Mouse (Mus musculus) forebrain, embryonic 11.5 days (tissue): Measurements from ENCODE around the gene Sema5b. TPM values are rescaled to one million over a fixed set of nuclear protein-coding genes. Genes with fewer than 3 reads are reported as not detected.

ENCODE experiments used
- ATAC-seq: fragments of 200-750 bp; cut with Nextera tagmentation; replicated peaks from 2 replicates; pipeline ENCODE4 v1.8.0; 2017; ENCODE audit warnings: moderate TSS enrichment; ENCODE audit not compliant: low FRiP score
- DNase-seq: peaks from one replicate; pipeline ENCODE4 v3.0.0-alpha.2; 2017; ENCODE audit warnings: low spot score
- H3K27ac ChIP-seq: fragments of 300-500 bp; sonication (generic); 2 replicates; pipeline ENCODE4 v1.5.1; 2014; ENCODE audit warnings: low read depth, low read length
- H3K27me3 ChIP-seq: fragments of 300-500 bp; sonication (generic); 2 replicates; pipeline ENCODE4 v1.6.1; 2014; ENCODE audit warnings: mild to moderate bottlenecking, low read length, mixed read lengths; ENCODE audit not compliant: control insufficient read depth, insufficient read depth
- H3K36me3 ChIP-seq: fragments of 300-500 bp; sonication (generic); 2 replicates; pipeline ENCODE4 v1.6.1; 2014; ENCODE audit warnings: mild to moderate bottlenecking, low read length, moderate library complexity, mixed read lengths; ENCODE audit not compliant: control insufficient read depth, insufficient read depth
- H3K4me1 ChIP-seq: fragments of 300-500 bp; sonication (generic); replicated peaks from 2 replicates; pipeline ENCODE4 v1.6.1; 2014; ENCODE audit warnings: low read length, mixed read lengths; ENCODE audit not compliant: control insufficient read depth, insufficient read depth
- H3K4me2 ChIP-seq: fragments of 300-500 bp; sonication (generic); 2 replicates; pipeline ENCODE4 v1.6.1; 2014; ENCODE audit warnings: low read depth, mild to moderate bottlenecking, low read length, moderate library complexity, mixed read lengths; ENCODE audit not compliant: severe bottlenecking
- H3K4me3 ChIP-seq: fragments of 300-500 bp; sonication (generic); 2 replicates; pipeline ENCODE4 v1.5.1; 2014; ENCODE audit warnings: low read depth, low read length
- H3K9ac ChIP-seq: fragments of 300-500 bp; sonication (generic); 2 replicates; pipeline ENCODE4 v1.6.1; 2014; ENCODE audit warnings: low read length
- H3K9me3 ChIP-seq: fragments of 300-500 bp; sonication (generic); 2 replicates; pipeline ENCODE4 v1.6.1; 2016; ENCODE audit warnings: low read length, mixed read lengths; ENCODE audit not compliant: control insufficient read depth
- WGBS: fragments of 180-500 bp; shearing (Covaris S2); extraction: QIAGEN DNeasy Blood & Tissue Kit; methylation state at CpG from one replicate; pipeline ENCODE4 v1.1.7; 2014; 5-methylcytosine and 5-hydroxymethylcytosine counted together
- polyA plus RNA-seq: library from polyadenylated mRNA; unstranded; fragments of >200 nt; fragmentation: Nextera tagmentation; extraction: Ambion mirVana; gene quantifications from 2 replicates; pipeline ENCODE4 v1.2.1, GENCODE M21; 2014

Gene Sema5b
- polyA plus RNA-seq, 1 experiment from 2014 or later: 62.6 TPM

DNA sequence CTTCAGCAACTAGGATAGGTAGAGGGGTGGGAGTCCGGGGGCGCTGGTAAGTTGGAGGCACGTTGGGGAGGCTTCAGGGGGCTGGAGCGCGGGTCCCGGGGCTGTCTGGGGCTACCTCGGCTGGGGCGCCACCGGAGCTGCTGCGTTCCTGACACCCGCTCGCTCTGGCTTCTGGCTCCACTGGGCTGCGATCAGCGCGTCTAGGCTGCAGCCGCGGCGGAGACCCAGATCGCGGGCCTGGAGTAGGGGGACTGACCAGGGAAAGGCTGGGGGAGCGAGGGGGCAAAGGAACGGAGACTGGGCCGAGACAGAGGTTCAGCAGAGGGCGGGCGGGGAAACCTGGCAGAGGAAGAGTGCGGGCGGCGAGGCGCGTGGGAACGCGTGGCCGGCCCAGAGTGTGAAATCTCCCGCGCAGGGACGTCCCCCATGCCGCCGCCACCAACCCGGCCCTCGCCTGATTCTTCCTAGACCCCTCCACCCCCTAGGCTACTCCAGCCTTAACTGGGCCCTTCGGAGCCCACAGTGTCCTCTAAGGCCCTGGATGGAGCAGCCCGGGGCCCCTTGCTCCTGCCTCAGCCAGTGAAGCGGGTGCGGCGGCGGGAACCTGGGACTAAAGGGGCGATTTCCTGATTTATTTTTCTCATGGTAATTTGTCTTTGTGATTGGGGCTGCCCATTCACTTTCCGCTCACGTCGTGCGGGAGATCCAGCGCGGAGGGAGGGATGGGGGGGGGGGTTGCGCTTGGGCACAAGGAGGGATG, 896 bp downstream of the Sema5b start:
- peak overlapping the region; percentile 84 for H3K27ac ChIP-seq
- ATAC-seq (peak; percentile 57), DNase-seq (peak; percentile 84)
- no peaks in the 10 kb centered on the region for H3K36me3 ChIP-seq
- H3K9ac ChIP-seq: peak overlapping the region; percentile 98
- H3K9me3 ChIP-seq: no peaks in the 10 kb centered on the region
- H3K27me3 ChIP-seq: peaks cover 6% of the 10 kb centered on the region; the same call in 1 of the 2 replicates
- H3K4me2 ChIP-seq: peak overlapping the region; percentile 78
- under 1% methylated on average over 51 of the region's 54 CpGs for WGBS
- peak overlapping the region; percentile 91 for H3K4me3 ChIP-seq
- peaks cover 9% of the 10 kb centered on the region for H3K4me1 ChIP-seq

DNA sequence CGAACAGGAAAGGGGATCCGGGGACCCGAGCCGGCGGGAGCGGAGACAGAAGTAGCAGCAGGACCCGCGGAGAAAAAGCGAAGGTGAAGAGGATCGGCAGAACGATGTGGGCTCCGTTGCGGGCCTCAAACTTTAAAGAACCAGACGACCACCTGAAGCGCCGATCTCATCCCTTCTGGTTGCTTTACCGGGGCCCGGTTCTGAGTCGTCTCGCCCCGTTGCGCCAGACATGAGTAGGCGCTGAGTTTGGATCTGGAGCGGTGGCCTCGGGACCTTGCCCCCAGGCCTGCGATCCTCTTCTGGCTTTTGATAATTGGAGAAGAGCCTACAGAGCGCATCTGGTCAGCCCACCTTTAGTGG, 1.5 kb downstream of the Sema5b start:
- Histone ChIP-seq H3K4me2 (peak overlapping the region; percentile 78), H3K9me3 (no peaks in the 10 kb centered on the region), H3K27ac (peak overlapping the region; percentile 84; the same call in 1 of the 2 replicates), H3K4me1 (peaks cover 9% of the 10 kb centered on the region), H3K27me3 (peaks cover 6% of the 10 kb centered on the region; the same call in 1 of the 2 replicates), H3K9ac (peak overlapping the region; percentile 98), H3K36me3 (no peaks in the 10 kb centered on the region), H3K4me3 (peak overlapping the region; percentile 91)
- WGBS: 0% methylated on average over 27 of the region's 27 CpGs
- ATAC-seq (no peak), DNase-seq (no peak)

DNA sequence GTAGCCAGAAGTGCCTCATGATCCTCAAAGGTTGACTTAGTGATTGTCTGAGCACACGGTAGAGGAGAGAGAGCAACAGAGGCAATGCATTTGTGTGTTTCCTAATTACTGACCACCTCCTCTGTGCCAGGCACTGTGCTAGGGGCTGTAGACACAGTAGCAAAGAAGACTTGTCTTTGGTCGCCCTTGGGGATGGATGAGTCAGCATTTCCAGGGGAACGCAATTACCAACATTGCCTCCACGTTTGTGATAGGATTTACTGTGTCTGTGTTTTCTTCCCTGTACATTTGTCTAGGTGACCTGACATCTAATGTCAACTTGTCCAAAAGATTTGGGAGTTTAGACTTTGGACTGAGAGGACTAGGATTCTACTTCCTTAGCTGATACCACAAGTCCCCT, 4.8 kb downstream of the Sema5b start:
- Histone ChIP-seq H3K27ac (no peak overlapping the region), H3K9me3 (no peaks in the 10 kb centered on the region), H3K36me3 (no peaks in the 10 kb centered on the region; the same call in 1 of the 2 replicates), H3K27me3 (no peaks in the 10 kb centered on the region), H3K4me3 (no peak overlapping the region), H3K4me1 (peaks cover 3% of the 10 kb centered on the region), H3K4me2 (no peak overlapping the region), H3K9ac (no peak overlapping the region)
- 87% methylated on average over 4 of the region's 4 CpGs for WGBS
- no peak for DNase-seq
- no peak for ATAC-seq

DNA sequence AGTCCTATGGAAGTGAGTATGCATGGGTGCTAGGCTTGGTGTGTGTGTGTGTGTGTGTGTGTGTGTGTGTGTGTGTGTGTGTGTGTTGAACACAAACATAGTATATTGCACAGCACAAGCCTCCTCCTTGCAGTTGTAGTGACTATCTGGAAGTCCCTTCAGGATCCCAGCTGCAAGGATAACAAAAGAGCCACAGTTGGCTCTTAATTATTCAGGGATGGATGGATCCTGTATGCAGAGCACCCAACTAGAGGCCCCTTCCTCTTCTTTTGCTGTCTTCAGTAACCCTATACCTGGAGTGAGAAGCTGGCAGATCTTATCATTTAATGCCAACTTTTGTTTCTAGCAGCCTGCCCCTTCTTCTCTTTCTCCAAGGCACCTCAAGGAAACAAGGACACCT, 7.0 kb downstream of the Sema5b start:
- DNase-seq (no peak), ATAC-seq (no peak)
- H3K4me1 ChIP-seq: peaks cover 6% of the 10 kb centered on the region
- H3K36me3 ChIP-seq: no peaks in the 10 kb centered on the region; the same call in 1 of the 2 replicates
- no peaks in the 10 kb centered on the region for H3K27me3 ChIP-seq
- no peak overlapping the region for H3K9ac ChIP-seq
- H3K9me3 ChIP-seq: no peaks in the 10 kb centered on the region
- no peak overlapping the region for H3K27ac ChIP-seq
- no peak overlapping the region for H3K4me3 ChIP-seq
- no peak overlapping the region for H3K4me2 ChIP-seq

DNA sequence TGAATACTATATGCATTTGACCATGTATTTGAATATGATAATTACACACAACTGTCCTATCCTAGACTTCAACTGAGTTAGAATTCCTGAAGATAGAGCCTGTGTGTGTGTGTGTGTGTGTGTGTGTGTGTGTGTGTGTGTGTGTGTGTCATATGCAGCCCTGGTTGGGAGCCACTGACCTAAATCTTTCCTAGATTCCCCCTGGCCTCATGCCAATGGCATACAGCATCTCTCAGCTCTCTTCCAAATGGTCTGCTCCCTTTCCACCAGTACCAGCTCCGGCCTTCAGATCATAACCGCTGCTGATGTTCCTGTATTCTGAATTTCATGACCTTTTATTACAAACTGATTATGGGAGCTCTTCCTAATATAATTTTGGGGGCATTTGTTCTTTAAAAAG, 8.4 kb downstream of the Sema5b start:
- no peak for DNase-seq
- WGBS: 88% methylated on average over 2 of the region's 2 CpGs

DNA sequence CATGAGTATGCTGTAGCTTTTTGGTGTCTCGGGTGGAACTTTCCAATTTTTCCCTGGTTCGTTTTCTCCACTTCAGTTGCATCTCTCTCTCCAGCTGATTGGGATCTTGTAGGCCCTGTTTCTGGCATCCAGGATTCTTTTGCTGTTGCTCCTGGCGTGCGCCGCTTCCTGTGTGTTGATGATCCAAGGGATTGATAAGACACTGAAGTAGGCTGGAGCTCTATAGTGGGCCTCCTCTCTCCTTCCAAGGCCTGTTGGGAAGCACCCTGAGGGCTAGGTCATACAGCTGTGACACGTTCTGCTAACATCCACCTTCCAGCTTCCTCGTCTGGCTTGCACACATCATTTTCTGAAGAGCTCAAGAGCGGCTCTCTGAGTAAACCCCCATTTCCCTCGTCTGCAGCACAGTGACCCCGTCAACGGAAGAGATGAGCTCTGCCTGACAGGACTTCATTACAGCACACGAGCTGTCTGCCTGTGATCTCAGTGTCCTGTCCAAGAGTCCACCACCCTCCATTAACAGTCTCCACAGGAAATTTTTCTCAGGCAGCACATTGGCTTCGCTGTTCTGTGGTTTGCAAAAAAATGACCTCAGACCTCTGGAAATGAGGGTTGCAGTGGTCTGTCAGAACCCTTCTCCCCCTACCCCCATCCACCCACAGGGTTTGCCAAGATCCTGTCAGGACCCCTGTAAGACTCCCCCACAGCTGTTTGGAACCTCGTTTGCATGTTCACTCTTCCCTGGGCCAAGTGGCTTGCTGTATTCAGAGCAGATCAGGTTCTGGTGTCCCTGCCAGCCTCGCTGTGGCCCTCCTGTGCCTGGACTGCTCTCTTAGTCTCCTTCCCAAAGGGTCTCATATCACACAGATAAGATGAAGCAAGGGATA, 14.9 kb downstream of the Sema5b start:
- Histone ChIP-seq H3K4me3 (no peak overlapping the region), H3K36me3 (no peaks in the 10 kb centered on the region; the same call in 1 of the 2 replicates), H3K27ac (no peak overlapping the region), H3K9ac (no peak overlapping the region), H3K4me2 (no peak overlapping the region), H3K4me1 (0 out of 2 replicates have a peak, but pooled peaks cover 10% of the 10 kb centered on the region), H3K9me3 (no peaks in the 10 kb centered on the region), H3K27me3 (no peaks in the 10 kb centered on the region)
- no peak for ATAC-seq
- no peak for DNase-seq
- WGBS: 82% methylated on average over 15 of the region's 15 CpGs

More for the DNA sequence above, 8.4 kb downstream of the Sema5b start:
- Histone ChIP-seq H3K36me3 (no peaks in the 10 kb centered on the region; the same call in 1 of the 2 replicates), H3K4me1 (0 out of 2 replicates have a peak, but pooled peaks cover 2% of the 10 kb centered on the region), H3K4me2 (no peak overlapping the region), H3K27ac (no peak overlapping the region), H3K4me3 (no peak overlapping the region), H3K9ac (no peak overlapping the region), H3K9me3 (no peaks in the 10 kb centered on the region), H3K27me3 (no peaks in the 10 kb centered on the region)
- no peak for ATAC-seq

DNA sequence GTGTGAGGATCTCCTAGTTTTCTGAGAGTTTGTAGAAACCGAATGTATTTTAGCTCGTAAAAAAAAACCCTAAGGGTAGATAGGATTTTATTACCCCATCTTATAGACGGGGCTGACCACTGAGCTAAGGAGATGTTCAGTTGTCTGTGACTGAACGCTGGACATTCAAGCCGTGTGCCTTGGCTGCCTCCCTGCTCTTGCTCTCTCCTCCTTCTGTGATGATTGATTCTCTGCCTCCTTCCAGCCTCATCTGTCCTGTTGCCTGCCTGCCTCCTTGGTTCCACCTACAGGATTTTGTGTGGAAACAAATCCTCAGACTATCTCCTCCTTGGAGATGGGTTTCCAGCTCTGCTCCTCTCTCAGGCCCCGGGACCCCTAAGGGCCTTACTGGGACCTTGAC, 16.1 kb downstream of the Sema5b start:
- H3K9me3 ChIP-seq: no peaks in the 10 kb centered on the region
- ATAC-seq (no peak), DNase-seq (no peak)
- H3K4me2 ChIP-seq: no peak overlapping the region
- 83% methylated on average over 6 of the region's 6 CpGs for WGBS
- no peak overlapping the region for H3K9ac ChIP-seq
- H3K4me1 ChIP-seq: 0 out of 2 replicates have a peak, but pooled peaks cover 9% of the 10 kb centered on the region
- H3K27me3 ChIP-seq: no peaks in the 10 kb centered on the region
- no peaks in the 10 kb centered on the region for H3K36me3 ChIP-seq
- no peak overlapping the region for H3K4me3 ChIP-seq
- no peak overlapping the region for H3K27ac ChIP-seq

DNA sequence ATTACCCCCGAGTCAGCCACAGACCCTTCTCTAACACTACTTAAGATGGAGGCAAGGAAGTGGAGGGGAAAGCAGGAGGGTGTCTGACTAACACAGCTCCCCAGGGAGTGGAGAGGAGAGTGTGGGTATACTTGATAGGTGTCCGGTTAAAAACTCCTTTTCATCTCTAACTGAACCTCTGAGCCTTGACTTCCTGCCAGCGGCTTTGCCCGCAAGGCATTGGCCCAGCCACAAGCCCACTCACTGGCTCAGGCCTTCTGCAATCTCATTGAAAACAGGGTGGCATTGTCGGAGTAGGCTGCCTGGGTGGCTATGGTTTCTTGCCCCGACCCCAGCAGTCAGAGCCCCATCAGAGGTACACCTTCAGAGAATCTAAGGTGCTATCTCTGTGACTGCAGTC, 20.6 kb downstream of the Sema5b start:
- H3K4me1 ChIP-seq: peaks cover 16% of the 10 kb centered on the region; the same call in 1 of the 2 replicates
- no peak overlapping the region for H3K9ac ChIP-seq
- no peak overlapping the region for H3K27ac ChIP-seq
- ATAC-seq (no peak), DNase-seq (no peak)
- WGBS: 84% methylated on average over 6 of the region's 6 CpGs
- no peak overlapping the region for H3K4me3 ChIP-seq
- no peaks in the 10 kb centered on the region for H3K36me3 ChIP-seq
- H3K4me2 ChIP-seq: no peak overlapping the region
- H3K9me3 ChIP-seq: no peaks in the 10 kb centered on the region
- H3K27me3 ChIP-seq: no peaks in the 10 kb centered on the region
